Mouse (Mus musculus) cerebellum, adult 11 months (tissue): ENCODE measurements around the gene Fam208b.
"Not testable (repeated sequence)": the region's sequence is repeated elsewhere in the genome, so short reads cannot be mapped to it uniquely, and the experiment has no call there.

ENCODE experiments used
- DNase-seq: peaks from one replicate; pipeline ENCODE4 v3.0.0; 2022

Fam208b gene

GRCm38 (mm10) chr13:3563130-3563529, 47.8 kb downstream of the Fam208b start:
- no peak for DNase-seq

- DNase-seq = no peak
These were observed 63.1 kb downstream of the Fam208b start for GRCm38 (mm10) chr13:3547856-3548255.

GRCm38 (mm10) chr13:3547410-3547809, 63.5 kb downstream of the Fam208b start:
- DNase-seq = peak; percentile 20

- no peak for DNase-seq
These were observed 66.0 kb downstream of the Fam208b start for GRCm38 (mm10) chr13:3544925-3545324.

- DNase-seq = peak; percentile 28
These were observed 66.6 kb downstream of the Fam208b start for GRCm38 (mm10) chr13:3544077-3544874.

- DNase-seq = no peak
These were observed 69.6 kb downstream of the Fam208b start for GRCm38 (mm10) chr13:3541159-3541782.

- DNase-seq = no peak
These were observed 70.7 kb downstream of the Fam208b start for GRCm38 (mm10) chr13:3540166-3540565.

GRCm38 (mm10) chr13:3538969-3539562, 71.8 kb downstream of the Fam208b start:
- DNase-seq = peak; percentile 26

GRCm38 (mm10) chr13:3538223-3538968, 72.5 kb downstream of the Fam208b start:
- DNase-seq = peak; percentile 69

- DNase-seq = peak; percentile 93
These were observed 73.2 kb downstream of the Fam208b start, which contains the start of gene Gdi2 for GRCm38 (mm10) chr13:3537594-3538222. Gene Gdi2 (plus strand): TSS chr13:3538063.

GRCm38 (mm10) chr13:3534146-3534545, 76.8 kb downstream of the Fam208b start:
- DNase-seq = no peak

- DNase-seq = no peak
These were observed 78.5 kb downstream of the Fam208b start for GRCm38 (mm10) chr13:3532451-3532850.

- no peak for DNase-seq
These were observed 79.1 kb downstream of the Fam208b start for GRCm38 (mm10) chr13:3531692-3532320.

GRCm38 (mm10) chr13:3531176-3531575, 79.7 kb downstream of the Fam208b start:
- not testable (repeated sequence) for DNase-seq

GRCm38 (mm10) chr13:3530451-3530850, 80.5 kb downstream of the Fam208b start:
- DNase-seq = no peak

- no peak for DNase-seq
These were observed 84.6 kb downstream of the Fam208b start for GRCm38 (mm10) chr13:3526328-3526727.

- DNase-seq = no peak
These were observed 85.3 kb downstream of the Fam208b start for GRCm38 (mm10) chr13:3525611-3526051.

GRCm38 (mm10) chr13:3523946-3524345, 87.0 kb downstream of the Fam208b start:
- DNase-seq = no peak

- no peak for DNase-seq
These were observed 87.4 kb downstream of the Fam208b start for GRCm38 (mm10) chr13:3523459-3523858.

- not testable (repeated sequence) for DNase-seq
These were observed 90.9 kb downstream of the Fam208b start for GRCm38 (mm10) chr13:3519994-3520393.

GRCm38 (mm10) chr13:3519357-3519756, 91.6 kb downstream of the Fam208b start:
- not testable (repeated sequence) for DNase-seq
